Mouse (Mus musculus) T-cell, adult 2 months (primary cell): ENCODE measurements around the gene Frk.
"Not testable (repeated sequence)": the region's sequence is repeated elsewhere in the genome, so short reads cannot be mapped to it uniquely, and the experiment has no call there.

ENCODE experiments used
- DNase-seq: peaks from one replicate; pipeline ENCODE4 v3.0.0; 2022; ENCODE audit warnings: low spot score

Frk gene

GRCm38 (mm10) chr10:34617216-34617615 lies 134.0 kb downstream of the Frk start:
- no peak for DNase-seq

GRCm38 (mm10) chr10:34618490-34618889 lies 135.3 kb downstream of the Frk start:
- DNase-seq, result no peak

- DNase-seq, result not testable (repeated sequence)
Measured at GRCm38 (mm10) chr10:34620540-34620939, 137.3 kb downstream of the Frk start.

GRCm38 (mm10) chr10:34638245-34638644 lies 155.0 kb downstream of the Frk start:
- DNase-seq, result no peak
